Mouse (Mus musculus) left cerebral cortex, adult 9 months (tissue): Measurements from ENCODE around the gene Srek1.

Experiments used
- DNase-seq, 2 experiments: peaks; one replicate each; pipeline ENCODE4 v3.0.0; 2022; ENCODE audit warnings: low spot score in 2 of 2

The Srek1 gene

GRCm38 (mm10) chr13:103774119-103774757 is at the start of gene Srek1:
Gene Srek1, minus strand, starts transcription at chr13:103774608.
- peak; percentile 86 to 92 for DNase-seq

- DNase-seq, result no peak
Observed at GRCm38 (mm10) chr13:103822270-103822669, 47.9 kb upstream of the Srek1 start.

- no peak for DNase-seq
Observed at GRCm38 (mm10) chr13:103819377-103819776, 45.0 kb upstream of the Srek1 start.

GRCm38 (mm10) chr13:103817935-103818334 is 43.5 kb upstream of the Srek1 start:
- no peak for DNase-seq

GRCm38 (mm10) chr13:103807464-103807863 is 33.1 kb upstream of the Srek1 start:
- DNase-seq, result no peak

GRCm38 (mm10) chr13:103806210-103806851 is 31.9 kb upstream of the Srek1 start:
- peak; percentile 38 to 77 for DNase-seq

- no peak for DNase-seq
Observed at GRCm38 (mm10) chr13:103803721-103804120, 29.3 kb upstream of the Srek1 start.

GRCm38 (mm10) chr13:103801021-103801420 is 26.6 kb upstream of the Srek1 start:
- no peak for DNase-seq

GRCm38 (mm10) chr13:103794688-103795543 is 20.5 kb upstream of the Srek1 start:
- DNase-seq, result no peak

GRCm38 (mm10) chr13:103779922-103780585 is 5.6 kb upstream of the Srek1 start:
- DNase-seq, result peak in 1 of 2 experiments; percentile 38

GRCm38 (mm10) chr13:103777126-103777525 is 2.7 kb upstream of the Srek1 start:
- DNase-seq, result no peak

- no peak for DNase-seq
Observed at GRCm38 (mm10) chr13:103773407-103774118, 845 bp downstream of the Srek1 start.

- no peak for DNase-seq
Observed at GRCm38 (mm10) chr13:103772917-103773316, 1.5 kb downstream of the Srek1 start.

- no peak for DNase-seq
Observed at GRCm38 (mm10) chr13:103770821-103771220, 3.6 kb downstream of the Srek1 start.

GRCm38 (mm10) chr13:103767935-103768334 is 6.5 kb downstream of the Srek1 start:
- no peak for DNase-seq

GRCm38 (mm10) chr13:103763640-103764039 is 10.8 kb downstream of the Srek1 start:
- no peak for DNase-seq

GRCm38 (mm10) chr13:103761971-103762370 is 12.4 kb downstream of the Srek1 start:
- DNase-seq, result no peak

GRCm38 (mm10) chr13:103751421-103751820 is 23.0 kb downstream of the Srek1 start:
- DNase-seq, result peak in 1 of 2 experiments; percentile 34

- DNase-seq, result no peak
Observed at GRCm38 (mm10) chr13:103745688-103746087, 28.7 kb downstream of the Srek1 start.

GRCm38 (mm10) chr13:103745160-103745559 is 29.2 kb downstream of the Srek1 start:
- no peak for DNase-seq

- no peak for DNase-seq
Observed at GRCm38 (mm10) chr13:103735330-103736007, 38.9 kb downstream of the Srek1 start.
